Mouse (Mus musculus) heart, adult 2 months (tissue): Measurements from ENCODE around the gene Heatr1.

ENCODE experiments used
- CTCF ChIP-seq: fragments of 200-600 bp; IDR thresholded peaks from 2 replicates; pipeline ENCODE4 v1.8.1; 2022; ENCODE audit warnings: antibody characterized with exemption, mild to moderate bottlenecking, moderate library complexity
- EP300 ChIP-seq: fragments of 200-500 bp; IDR thresholded peaks from 2 replicates; pipeline ENCODE4 v1.6.1; 2011; ENCODE audit warnings: low read depth, low read length, control low read depth; ENCODE audit not compliant: insufficient read depth
- POLR2A ChIP-seq: fragments of 200-500 bp; IDR thresholded peaks from 2 replicates; pipeline ENCODE4 v1.6.1; 2011; ENCODE audit warnings: mild to moderate bottlenecking, low read depth, low read length, control low read depth; ENCODE audit not compliant: insufficient read depth

DNA sequence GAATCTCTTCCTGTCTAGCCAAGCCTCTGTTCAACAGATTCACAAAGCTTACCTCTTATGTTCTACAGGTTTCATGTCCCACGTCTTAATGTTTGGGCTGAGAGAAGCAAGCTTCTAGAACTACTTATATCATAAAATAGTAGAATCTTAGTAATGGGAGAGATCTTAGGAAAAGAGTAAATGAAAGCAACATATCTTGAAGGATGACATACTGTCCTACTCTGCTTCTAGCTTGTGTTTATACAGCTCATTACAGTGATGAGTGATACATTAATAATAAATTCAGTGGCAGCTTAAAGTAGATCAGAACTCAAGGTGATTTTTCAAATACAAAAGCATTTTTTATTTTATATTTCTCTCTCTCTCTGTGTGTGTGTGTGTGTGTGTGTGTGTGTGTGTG, 70.0 kb downstream of the Heatr1 start, which contains the start of gene Lgals8:
- TF ChIP-seq CTCF = no peak
- TF ChIP-seq POLR2A = no peak
- TF ChIP-seq EP300 = no peak
